Mouse (Mus musculus): ENCODE measurements around the gene Kcnh1. TPM values are rescaled to one million over a fixed set of nuclear protein-coding genes. Genes with fewer than 3 reads are reported as not detected.

The Kcnh1 gene
- total and polyA plus RNA-seq, 2 experiments from 2014 or later, result 2.9 to 5.9 TPM

DNA sequence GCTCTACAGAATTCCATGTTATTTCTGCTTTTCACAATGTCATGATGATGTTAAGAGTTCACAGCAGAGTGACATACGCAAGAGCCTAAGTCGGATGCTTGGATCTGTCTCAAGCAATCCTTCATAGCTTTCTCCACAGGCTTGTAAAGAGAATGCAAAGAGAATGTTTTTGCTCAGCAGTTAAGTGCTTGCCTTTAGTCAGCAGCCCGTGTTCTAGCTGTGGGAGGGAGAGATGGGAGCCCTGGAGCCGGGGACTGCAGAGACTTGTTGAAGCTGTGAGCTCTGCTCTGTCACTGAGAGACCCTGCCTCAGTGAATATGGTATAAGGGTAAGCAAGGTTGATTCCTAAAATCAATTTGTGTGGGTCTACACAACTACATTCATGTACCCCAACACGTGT lies 78.3 kb downstream of the Kcnh1 start:
- no peak overlapping the region for H3K27ac ChIP-seq (ENCODE audit: low read depth, low read length)
- no peak overlapping the region for H3K4me2 ChIP-seq (ENCODE audit: low read depth, low read length, poor library complexity, severe bottlenecking)
- no peak for ATAC-seq (ENCODE audit: low FRiP score)
- H3K9ac ChIP-seq (replicated peaks; ENCODE audit: low read length, poor library complexity, severe bottlenecking), result no peak overlapping the region
- H3K4me3 ChIP-seq (ENCODE audit: low read depth, low read length), result no peak overlapping the region
- H3K27me3 ChIP-seq (ENCODE audit: insufficient read depth, low read length), result no peaks in the 10 kb centered on the region
- no peaks in the 10 kb centered on the region for H3K36me3 ChIP-seq (ENCODE audit: insufficient read depth, low read length)
- no peak for DNase-seq (ENCODE audit: low spot score)
- no peaks in the 10 kb centered on the region for H3K4me1 ChIP-seq (ENCODE audit: insufficient read depth, low read length)
- H3K9me3 ChIP-seq (ENCODE audit: low read length), result no peaks in the 10 kb centered on the region
- TF ChIP-seq CTCF (IDR thresholded peaks at IDR 0.05), result no peak
- 82% methylated on average over 5 of the region's 5 CpGs for WGBS

DNA sequence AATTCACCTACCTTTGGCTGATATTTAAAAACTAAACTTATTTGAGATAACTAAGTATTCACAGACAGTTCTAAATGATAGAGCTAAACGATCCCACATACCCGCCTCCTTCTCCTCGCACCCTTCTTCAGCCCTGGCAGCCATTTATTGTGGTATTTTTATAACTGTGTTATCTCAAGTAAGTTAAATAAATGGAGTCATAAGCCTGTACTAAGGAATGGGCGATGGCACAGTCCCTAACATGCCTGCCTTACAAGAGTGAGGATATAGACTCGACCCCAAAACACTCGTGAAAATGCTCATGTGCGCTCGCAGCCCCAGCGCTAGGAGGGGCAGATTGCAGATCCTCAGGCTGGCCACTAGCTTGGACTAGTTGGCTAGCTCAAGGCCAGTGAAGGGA lies 79.3 kb downstream of the Kcnh1 start:
- H3K27ac ChIP-seq (ENCODE audit: low read depth, low read length), result no peak overlapping the region
- DNase-seq (ENCODE audit: low spot score) (no peak), ATAC-seq (ENCODE audit: low FRiP score) (no peak)
- H3K9ac ChIP-seq (replicated peaks; ENCODE audit: low read length, poor library complexity, severe bottlenecking), result no peak overlapping the region
- 94% methylated on average over 9 of the region's 9 CpGs for WGBS
- no peak overlapping the region for H3K4me2 ChIP-seq (ENCODE audit: low read depth, low read length, poor library complexity, severe bottlenecking)
- no peaks in the 10 kb centered on the region for H3K4me1 ChIP-seq (ENCODE audit: insufficient read depth, low read length)
- no peak for TF ChIP-seq CTCF (IDR thresholded peaks at IDR 0.05)
- H3K4me3 ChIP-seq (ENCODE audit: low read depth, low read length), result no peak overlapping the region
- H3K27me3 ChIP-seq (ENCODE audit: insufficient read depth, low read length), result no peaks in the 10 kb centered on the region
- no peaks in the 10 kb centered on the region for H3K36me3 ChIP-seq (ENCODE audit: insufficient read depth, low read length)
- no peaks in the 10 kb centered on the region for H3K9me3 ChIP-seq (ENCODE audit: low read length)

DNA sequence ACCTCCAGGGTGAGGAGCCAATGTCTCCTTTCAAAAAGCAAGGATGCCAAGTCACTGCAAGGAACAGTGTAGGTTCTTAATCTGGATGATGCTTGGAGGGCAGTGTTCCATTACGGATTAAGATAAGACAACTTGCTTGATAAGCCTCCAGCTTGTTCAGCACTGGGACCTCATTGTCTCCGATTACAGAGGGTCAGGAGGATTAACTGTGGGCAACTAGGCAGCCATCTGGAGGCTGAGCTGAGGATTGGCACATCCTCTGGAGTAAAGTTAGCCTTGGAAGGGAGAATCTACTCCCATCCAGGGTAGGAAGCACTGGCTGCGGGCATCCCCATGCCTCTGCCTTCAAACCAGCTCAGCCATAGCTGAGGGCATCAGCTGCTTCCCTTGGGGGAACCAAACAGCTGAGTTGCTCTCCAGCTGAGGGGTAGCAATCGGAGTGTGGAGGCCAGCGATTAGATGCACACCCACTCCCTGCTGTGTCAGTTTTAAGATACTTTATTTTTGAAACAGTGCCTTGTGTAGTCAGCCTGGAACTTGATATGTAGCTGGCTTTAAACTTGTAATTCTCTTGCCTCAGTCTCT lies 87.3 kb downstream of the Kcnh1 start:
- Histone ChIP-seq H3K4me3 (ENCODE audit: low read depth, low read length) (no peak overlapping the region), H3K27ac (ENCODE audit: low read depth, low read length) (no peak overlapping the region), H3K36me3 (ENCODE audit: insufficient read depth, low read length) (no peaks in the 10 kb centered on the region), H3K4me2 (ENCODE audit: low read depth, low read length, poor library complexity, severe bottlenecking) (no peak overlapping the region), H3K9me3 (ENCODE audit: low read length) (no peaks in the 10 kb centered on the region), H3K4me1 (ENCODE audit: insufficient read depth, low read length) (no peaks in the 10 kb centered on the region), H3K27me3 (ENCODE audit: insufficient read depth, low read length) (no peaks in the 10 kb centered on the region), H3K9ac (replicated peaks; ENCODE audit: low read length, poor library complexity, severe bottlenecking) (no peak overlapping the region)
- TF ChIP-seq CTCF (IDR thresholded peaks at IDR 0.05), result no peak
- no peak for ATAC-seq (ENCODE audit: low FRiP score)
- no peak for DNase-seq (ENCODE audit: low spot score)
- 39% methylated on average over 5 of the region's 5 CpGs for WGBS

DNA sequence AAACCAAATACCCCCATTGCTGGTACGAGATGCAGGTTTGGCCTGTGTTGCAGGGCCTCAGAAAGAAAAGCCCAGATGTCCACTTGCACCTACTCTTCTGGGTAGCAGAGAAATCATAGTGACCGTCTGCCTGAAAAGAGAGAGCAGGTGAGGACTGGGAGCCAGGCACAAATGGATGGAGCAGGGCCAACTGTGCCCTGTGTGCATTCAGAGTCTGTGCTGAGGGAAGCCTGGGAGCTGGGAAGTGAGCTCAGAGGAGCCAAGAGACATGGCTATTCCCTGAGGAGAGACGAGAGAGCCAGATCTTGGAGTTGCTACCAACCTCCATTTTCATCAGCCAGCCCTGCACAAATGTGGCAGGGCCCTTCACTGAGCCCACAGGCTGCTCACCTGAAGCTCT lies 93.8 kb downstream of the Kcnh1 start:
- Histone ChIP-seq H3K36me3 (ENCODE audit: insufficient read depth, low read length) (no peaks in the 10 kb centered on the region), H3K27me3 (ENCODE audit: insufficient read depth, low read length) (no peaks in the 10 kb centered on the region), H3K4me2 (ENCODE audit: low read depth, low read length, poor library complexity, severe bottlenecking) (no peak overlapping the region), H3K4me3 (ENCODE audit: low read depth, low read length) (no peak overlapping the region), H3K9me3 (ENCODE audit: low read length) (no peaks in the 10 kb centered on the region), H3K27ac (ENCODE audit: low read depth, low read length) (no peak overlapping the region), H3K4me1 (ENCODE audit: insufficient read depth, low read length) (no peaks in the 10 kb centered on the region), H3K9ac (replicated peaks; ENCODE audit: low read length, poor library complexity, severe bottlenecking) (no peak overlapping the region)
- no peak for ATAC-seq (ENCODE audit: low FRiP score)
- no peak for DNase-seq (ENCODE audit: low spot score)
- TF ChIP-seq CTCF (IDR thresholded peaks at IDR 0.05), result no peak
- 81% methylated on average over 3 of the region's 3 CpGs for WGBS

DNA sequence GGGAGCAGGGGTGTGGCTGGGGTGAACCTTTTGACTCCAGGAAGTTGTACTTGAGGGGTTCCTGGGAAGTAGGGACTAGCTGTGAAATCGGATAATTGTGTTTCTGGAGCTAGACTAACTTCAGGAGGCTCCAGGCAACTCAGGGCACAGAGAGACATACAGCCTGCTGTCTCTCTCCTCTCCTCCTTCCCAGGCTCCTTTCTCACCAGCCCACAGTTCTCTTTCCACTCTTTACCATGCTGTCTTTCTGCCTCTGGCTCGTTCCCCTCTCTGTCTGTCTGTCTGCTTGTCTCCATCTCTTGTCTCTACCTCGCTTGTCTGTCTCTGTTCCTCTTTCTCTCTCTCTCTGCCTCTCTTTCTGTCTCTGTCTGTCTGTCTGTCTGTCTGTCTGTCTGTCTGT lies 94.4 kb downstream of the Kcnh1 start:
- H3K4me3 ChIP-seq (ENCODE audit: low read depth, low read length), result no peak overlapping the region
- 83% methylated on average over 3 of the region's 3 CpGs for whole genome bisulfite sequencing

DNA sequence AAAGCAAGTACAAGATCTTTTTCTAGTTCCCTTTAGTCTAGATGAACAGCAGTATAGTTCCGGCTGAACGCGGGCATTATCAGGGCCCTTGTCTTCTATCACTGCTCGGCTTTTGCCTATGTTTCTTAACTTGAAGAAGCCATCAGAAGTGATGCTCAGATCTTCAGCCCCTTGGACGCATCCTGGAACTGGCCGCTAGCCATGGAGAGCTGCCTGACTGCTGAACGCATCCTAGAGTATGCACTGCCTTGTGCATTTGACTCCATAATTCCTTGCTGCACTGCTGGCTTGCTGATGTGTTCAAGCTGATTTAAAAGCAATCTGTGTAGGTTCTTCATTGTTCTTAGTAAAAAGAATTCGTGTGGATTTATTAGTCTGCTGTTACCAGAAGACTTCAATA lies 97.9 kb downstream of the Kcnh1 start:
- Histone ChIP-seq H3K4me3 (ENCODE audit: low read depth, low read length) (no peak overlapping the region), H3K4me1 (ENCODE audit: insufficient read depth, low read length) (no peaks in the 10 kb centered on the region), H3K4me2 (ENCODE audit: low read depth, low read length, poor library complexity, severe bottlenecking) (no peak overlapping the region), H3K27me3 (ENCODE audit: insufficient read depth, low read length) (no peaks in the 10 kb centered on the region), H3K9ac (replicated peaks; ENCODE audit: low read length, poor library complexity, severe bottlenecking) (no peak overlapping the region), H3K9me3 (ENCODE audit: low read length) (no peaks in the 10 kb centered on the region), H3K36me3 (ENCODE audit: insufficient read depth, low read length) (no peaks in the 10 kb centered on the region), H3K27ac (ENCODE audit: low read depth, low read length) (no peak overlapping the region)
- WGBS, result 71% methylated on average over 8 of the region's 8 CpGs
- no peak for DNase-seq (ENCODE audit: low spot score)
- no peak for TF ChIP-seq CTCF (IDR thresholded peaks at IDR 0.05)
- ATAC-seq (ENCODE audit: low FRiP score), result no peak

More for the DNA sequence above, 94.4 kb downstream of the Kcnh1 start:
- Histone ChIP-seq H3K4me2 (ENCODE audit: low read depth, low read length, poor library complexity, severe bottlenecking) (no peak overlapping the region), H3K27me3 (ENCODE audit: insufficient read depth, low read length) (no peaks in the 10 kb centered on the region), H3K36me3 (ENCODE audit: insufficient read depth, low read length) (no peaks in the 10 kb centered on the region), H3K4me1 (ENCODE audit: insufficient read depth, low read length) (no peaks in the 10 kb centered on the region), H3K9ac (replicated peaks; ENCODE audit: low read length, poor library complexity, severe bottlenecking) (no peak overlapping the region), H3K9me3 (ENCODE audit: low read length) (no peaks in the 10 kb centered on the region), H3K27ac (ENCODE audit: low read depth, low read length) (no peak overlapping the region)
- no peak for TF ChIP-seq CTCF (IDR thresholded peaks at IDR 0.05)
- DNase-seq (ENCODE audit: low spot score) (no peak), ATAC-seq (ENCODE audit: low FRiP score) (no peak)
